Mouse (Mus musculus) intestine, postnatal 0 days (tissue): Measurements from ENCODE around the gene Hist1h2bg. TPM values are rescaled to one million over a fixed set of nuclear protein-coding genes. Genes with fewer than 3 reads are reported as not detected.

ENCODE experiments used
- ATAC-seq: fragments of 200-750 bp; cut with Nextera tagmentation; 2 replicates; pipeline ENCODE4 v1.8.0; 2017; ENCODE audit warnings: mild to moderate bottlenecking, moderate TSS enrichment, moderate library complexity
- H3K27ac ChIP-seq: fragments of 300-500 bp; sonication (generic); 2 replicates; pipeline ENCODE4 v1.5.1; 2014; ENCODE audit warnings: mild to moderate bottlenecking, low read depth, low read length, moderate library complexity
- H3K27me3 ChIP-seq: fragments of 300-500 bp; sonication (generic); replicated peaks from 2 replicates; pipeline ENCODE4 v1.6.1; 2014; ENCODE audit warnings: low read length, mixed read lengths; ENCODE audit not compliant: control insufficient read depth, insufficient read depth
- H3K36me3 ChIP-seq: fragments of 300-500 bp; sonication (generic); 2 replicates; pipeline ENCODE4 v1.6.1; 2014; ENCODE audit warnings: mild to moderate bottlenecking, moderate library complexity; ENCODE audit not compliant: control insufficient read depth, insufficient read depth
- H3K4me1 ChIP-seq: fragments of 300-500 bp; sonication (generic); replicated peaks from 2 replicates; pipeline ENCODE4 v1.6.1; 2014; ENCODE audit warnings: antibody characterized with exemption, low read length, mixed read lengths; ENCODE audit not compliant: control insufficient read depth, insufficient read depth
- H3K4me2 ChIP-seq: fragments of 300-500 bp; sonication (generic); replicated peaks from 2 replicates; pipeline ENCODE4 v1.6.1; 2014; ENCODE audit warnings: low read depth, mild to moderate bottlenecking, moderate library complexity
- H3K4me3 ChIP-seq: fragments of 300-500 bp; sonication (generic); 2 replicates; pipeline ENCODE4 v1.5.1; 2014; ENCODE audit warnings: low read depth, low read length
- H3K9ac ChIP-seq: fragments of 300-500 bp; sonication (generic); 2 replicates; pipeline ENCODE4 v1.6.1; 2014; ENCODE audit warnings: mild to moderate bottlenecking, low read depth, low read length
- H3K9me3 ChIP-seq: fragments of 300-500 bp; sonication (generic); 2 replicates; pipeline ENCODE4 v1.6.1; 2016; ENCODE audit warnings: mixed run types; ENCODE audit not compliant: control insufficient read depth
- CTCF ChIP-seq: sonication (generic); IDR thresholded peaks from 2 replicates; pipeline ENCODE4 v1.5.1; 2016; ENCODE audit warnings: low read depth, mild to moderate bottlenecking, control low read depth, antibody characterized with exemption, moderate library complexity
- WGBS: fragments of 180-500 bp; shearing (Covaris S2); extraction: QIAGEN DNeasy Blood & Tissue Kit; methylation state at CpG from one replicate; pipeline ENCODE4 v1.1.7; 2014; 5-methylcytosine and 5-hydroxymethylcytosine counted together
- microRNA-seq: library from miRNA; unstranded; fragments of <30 nt; microRNA quantifications from one replicate; pipeline ENCODE4, GENCODE M21; 2016
- polyA plus RNA-seq: library from polyadenylated mRNA; unstranded; fragments of >200 nt; fragmentation: Nextera tagmentation; extraction: Ambion mirVana; gene quantifications from 2 replicates; pipeline ENCODE4 v1.2.1, GENCODE M21; 2015

The Hist1h2bg gene
- polyA plus RNA-seq, 1 experiment from 2014 or later: 3.1 TPM

GRCm38 (mm10) chr13:23609209-23609608, 38.0 kb downstream of the Hist1h2bg start:
- 84% methylated on average over 4 of the region's 4 CpGs for WGBS
- TF ChIP-seq CTCF: no peak
- H3K27me3 ChIP-seq: no peaks in the 10 kb centered on the region
- ATAC-seq: no peak
- H3K36me3 ChIP-seq: no peaks in the 10 kb centered on the region
- no peak overlapping the region for H3K27ac ChIP-seq
- H3K4me3 ChIP-seq: no peak overlapping the region
- no peak overlapping the region for H3K4me2 ChIP-seq
- H3K9ac ChIP-seq: no peak overlapping the region
- H3K9me3 ChIP-seq: no peaks in the 10 kb centered on the region
- no peaks in the 10 kb centered on the region for H3K4me1 ChIP-seq

- TF ChIP-seq CTCF: no peak
- no peaks in the 10 kb centered on the region for H3K27me3 ChIP-seq
Measured at GRCm38 (mm10) chr13:23609844-23610243, 38.6 kb downstream of the Hist1h2bg start.

GRCm38 (mm10) chr13:23610393-23610792, 39.2 kb downstream of the Hist1h2bg start:
- 73% methylated on average over 2 of the region's 2 CpGs for WGBS
- no peak for TF ChIP-seq CTCF
- no peaks in the 10 kb centered on the region for H3K27me3 ChIP-seq
- no peak for ATAC-seq
- no peak overlapping the region for H3K4me3 ChIP-seq
- H3K36me3 ChIP-seq: no peaks in the 10 kb centered on the region
- no peak overlapping the region for H3K27ac ChIP-seq
- H3K9ac ChIP-seq: no peak overlapping the region
- no peak overlapping the region for H3K4me2 ChIP-seq
- H3K9me3 ChIP-seq: no peaks in the 10 kb centered on the region
- H3K4me1 ChIP-seq: no peaks in the 10 kb centered on the region

More at GRCm38 (mm10) chr13:23609844-23610243, 38.6 kb downstream of the Hist1h2bg start:
- Histone ChIP-seq H3K4me2 (no peak overlapping the region), H3K27ac (no peak overlapping the region), H3K9me3 (no peaks in the 10 kb centered on the region), H3K4me1 (no peaks in the 10 kb centered on the region), H3K4me3 (no peak overlapping the region), H3K36me3 (no peaks in the 10 kb centered on the region), H3K9ac (no peak overlapping the region)
- ATAC-seq: no peak

- Histone ChIP-seq H3K36me3 (no peaks in the 10 kb centered on the region), H3K27me3 (no peaks in the 10 kb centered on the region), H3K4me2 (no peak overlapping the region), H3K9ac (no peak overlapping the region), H3K4me1 (no peaks in the 10 kb centered on the region), H3K9me3 (no peaks in the 10 kb centered on the region), H3K27ac (no peak overlapping the region), H3K4me3 (no peak overlapping the region)
- ATAC-seq: no peak
- WGBS: 92% methylated on average over 3 of the region's 3 CpGs
- no peak for TF ChIP-seq CTCF
Measured at GRCm38 (mm10) chr13:23611638-23612037, 40.4 kb downstream of the Hist1h2bg start.

- Histone ChIP-seq H3K4me1 (0 out of 2 replicates have a peak, but pooled peaks cover 3% of the 10 kb centered on the region), H3K4me2 (peak overlapping the region; percentile 95), H3K27me3 (no peaks in the 10 kb centered on the region), H3K27ac (peak overlapping the region; percentile 96), H3K4me3 (peak overlapping the region; percentile 69), H3K36me3 (no peaks in the 10 kb centered on the region), H3K9ac (peak overlapping the region; percentile 55; the same call in 1 of the 2 replicates), H3K9me3 (no peaks in the 10 kb centered on the region)
- ATAC-seq: no peak
- TF ChIP-seq CTCF: no peak
- WGBS: 48% methylated on average over 12 of the region's 12 CpGs
Measured at GRCm38 (mm10) chr13:23620056-23620732, 49.0 kb downstream of the Hist1h2bg start.

DNA sequence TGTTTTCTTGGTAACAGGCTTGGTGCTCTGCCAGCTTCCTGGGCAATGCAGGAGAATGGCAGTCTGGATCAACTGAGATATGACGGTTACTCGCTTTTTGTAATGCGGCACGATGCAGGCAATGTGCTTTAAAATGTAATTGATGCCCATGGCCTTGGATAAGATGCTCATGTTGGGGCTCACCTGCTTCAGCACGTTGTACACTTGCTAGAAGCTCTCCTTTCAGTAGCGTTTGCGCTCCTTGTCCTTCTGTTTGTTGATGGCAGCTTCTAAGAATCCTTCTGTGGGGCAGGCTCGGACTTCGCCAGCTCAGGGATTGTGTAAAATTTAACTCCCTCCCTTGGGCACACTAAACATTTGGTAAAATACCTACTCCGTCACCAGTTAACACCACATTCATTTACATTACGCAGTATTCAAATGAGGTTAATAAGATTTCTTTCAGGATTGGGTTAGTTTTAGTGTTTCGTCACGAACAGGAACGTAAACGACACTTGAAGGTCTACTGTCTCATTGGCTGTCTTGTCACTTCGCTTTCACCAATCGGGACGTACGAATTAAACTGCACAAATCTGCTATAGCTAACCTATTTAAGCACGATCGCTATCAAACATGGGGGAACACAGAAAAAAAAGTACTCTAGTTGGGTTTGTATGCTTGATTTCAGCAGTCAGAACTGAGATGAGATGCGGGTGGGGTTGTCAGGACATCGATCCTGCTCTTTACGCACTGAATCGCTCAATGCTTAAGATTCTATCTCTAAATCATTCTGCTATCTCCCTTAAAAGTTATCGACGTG, 49.7 kb downstream of the Hist1h2bg start, which contains the start of gene Hist1h2be:
Gene Hist1h2be (minus strand): TSS at position 392 of the 799 bp plus-strand sequence.
- H3K36me3 ChIP-seq: no peaks in the 10 kb centered on the region
- no peaks in the 10 kb centered on the region for H3K27me3 ChIP-seq
- no peak for TF ChIP-seq CTCF
- H3K27ac ChIP-seq: peak within 1 kb of the TSS; percentile 96
- H3K9ac ChIP-seq: peak within 1 kb of the TSS; percentile 93
- H3K9me3 ChIP-seq: no peaks in the 10 kb centered on the region
- H3K4me2 ChIP-seq: peak within 1 kb of the TSS; percentile 95
- ATAC-seq: peak; percentile 77
- H3K4me3 ChIP-seq: peak within 1 kb of the TSS; percentile 69
- WGBS: under 1% methylated on average over 27 of the region's 27 CpGs
- 0 out of 2 replicates have a peak, but pooled peaks cover 3% of the 10 kb centered on the region for H3K4me1 ChIP-seq

Small RNA genes within 50 kb of the gene (microRNA-seq; reads per million reads assigned to microRNA genes)
- gene Gm44297 (not detected), gene Gm44359 (not detected), gene Gm44394 (not detected)

Other genes with a start within 250 kb of the Hist1h2bg start
- 15.6 and 17.2 TPM in 2 replicates for gene Zfp322a, start 202.2 kb upstream of the Hist1h2bg start, polyA plus RNA-seq
- gene Abt1, start 147.5 kb upstream of the Hist1h2bg start, polyA plus RNA-seq: 5.1 and 5.6 TPM in 2 replicates
- not detected in 2 replicates for gene Btn1a1, start 105.5 kb upstream of the Hist1h2bg start, polyA plus RNA-seq
- gene Btn2a2, start 82.5 kb upstream of the Hist1h2bg start, polyA plus RNA-seq: not detected in 2 replicates
- 6.1 and 8.1 TPM in 2 replicates for gene Hist1h4h, start 40.3 kb upstream of the Hist1h2bg start, polyA plus RNA-seq
- 2.7 and 3.0 TPM in 2 replicates for gene Hist1h2af, start 37.5 kb upstream of the Hist1h2bg start, polyA plus RNA-seq
- gene Hist1h3g, start 36.0 kb upstream of the Hist1h2bg start, polyA plus RNA-seq: 1.2 and 2.1 TPM in 2 replicates
- gene Hist1h2bh, start 28.0 kb upstream of the Hist1h2bg start, polyA plus RNA-seq: 0.18 and 0.23 TPM in 2 replicates
- 0.37 TPM in 1 of 2 replicates, not detected in the other for gene Hist1h3f, start 27.3 kb upstream of the Hist1h2bg start, polyA plus RNA-seq
- gene Hist1h4f, start 19.7 kb upstream of the Hist1h2bg start, polyA plus RNA-seq: 0.46 TPM in 1 of 2 replicates, not detected in the other
- gene Hist1h1d, start 18.1 kb upstream of the Hist1h2bg start, polyA plus RNA-seq: 0.13 and 0.21 TPM in 2 replicates
- gene Hist1h3e, start 9.0 kb upstream of the Hist1h2bg start, polyA plus RNA-seq: 2.2 and 2.4 TPM in 2 replicates
- gene Hist1h2ae, start 176 bp upstream of the Hist1h2bg start, polyA plus RNA-seq: 17.7 and 24.0 TPM in 2 replicates
- 0.64 and 1.3 TPM in 2 replicates for gene Hist1h2bf, start 2.8 kb downstream of the Hist1h2bg start, polyA plus RNA-seq
- gene Hist1h2ad, start 3.0 kb downstream of the Hist1h2bg start, polyA plus RNA-seq: 0.97 and 1.3 TPM in 2 replicates
- 1.6 and 2.3 TPM in 2 replicates for gene Hist1h3d, start 4.4 kb downstream of the Hist1h2bg start, polyA plus RNA-seq
- gene Hist1h4d, start 10.2 kb downstream of the Hist1h2bg start, polyA plus RNA-seq: 34.7 and 35.3 TPM in 2 replicates
- gene Hist1h2be, start 49.7 kb downstream of the Hist1h2bg start, polyA plus RNA-seq: 0.30 and 0.46 TPM in 2 replicates
- 6.8 and 6.9 TPM in 2 replicates for gene Hist1h1e, start 51.2 kb downstream of the Hist1h2bg start, polyA plus RNA-seq
- gene Hist1h2ac, start 112.6 kb downstream of the Hist1h2bg start, polyA plus RNA-seq: 0.46 TPM in 2 replicates
- 211 and 224 TPM in 2 replicates for gene Hist1h2bc, start 112.8 kb downstream of the Hist1h2bg start, polyA plus RNA-seq
- not detected in 2 replicates for gene Hist1h1t, start 124.4 kb downstream of the Hist1h2bg start, polyA plus RNA-seq
- 2.9 and 3.0 TPM in 2 replicates for gene Hist1h4c, start 127.1 kb downstream of the Hist1h2bg start, polyA plus RNA-seq
- gene Hfe, start 139.5 kb downstream of the Hist1h2bg start, polyA plus RNA-seq: 12.5 TPM in 2 replicates
- gene Hist1h1c, start 167.4 kb downstream of the Hist1h2bg start, polyA plus RNA-seq: 105 and 107 TPM in 2 replicates
- 1.2 and 1.4 TPM in 2 replicates for gene Hist1h3c, start 174.2 kb downstream of the Hist1h2bg start, polyA plus RNA-seq
- gene Hist1h2bb, start 175.3 kb downstream of the Hist1h2bg start, polyA plus RNA-seq: 0.37 and 0.48 TPM in 2 replicates
- 11.7 and 12.1 TPM in 2 replicates for gene Hist1h2ab, start 179.7 kb downstream of the Hist1h2bg start, polyA plus RNA-seq
- gene Hist1h3b, start 180.9 kb downstream of the Hist1h2bg start, polyA plus RNA-seq: 1.3 and 1.5 TPM in 2 replicates
- gene Hist1h4b, start 185.6 kb downstream of the Hist1h2bg start, polyA plus RNA-seq: 0.76 and 1.4 TPM in 2 replicates
- 0.43 TPM in 1 of 2 replicates, not detected in the other for gene Hist1h4a, start 189.8 kb downstream of the Hist1h2bg start, polyA plus RNA-seq
- 4.1 and 4.5 TPM in 2 replicates for gene Hist1h3a, start 191.0 kb downstream of the Hist1h2bg start, polyA plus RNA-seq
- 0.60 and 0.85 TPM in 2 replicates for gene Hist1h1a, start 192.3 kb downstream of the Hist1h2bg start, polyA plus RNA-seq
- 0.10 TPM in 1 of 2 replicates, not detected in the other for gene Trim38, start 198.5 kb downstream of the Hist1h2bg start, polyA plus RNA-seq
- gene Slc17a2, start 235.6 kb downstream of the Hist1h2bg start, polyA plus RNA-seq: 0.05 TPM in 1 of 2 replicates, not detected in the other